Mouse (Mus musculus) gastrocnemius, postnatal 10 days (tissue): ENCODE data around the gene Wdr27. TPM values are rescaled to one million over a fixed set of nuclear protein-coding genes. Genes with fewer than 3 reads are reported as not detected.
A peak's percentile ranks its signal among the peaks of the same experiment; 100 is the strongest.

Source experiments
- DNase-seq: peaks from one replicate; pipeline ENCODE4 v3.0.0; 2021; ENCODE audit warnings: mixed read lengths
- total RNA-seq, 2 experiments: library from RNA; stranded (reverse); gene quantifications; 2 replicates each; pipeline ENCODE4 v1.2.3; 2021

Wdr27 gene
- total RNA-seq, 2 experiments from 2014 or later, result 0.85 to 1.7 TPM

DNA sequence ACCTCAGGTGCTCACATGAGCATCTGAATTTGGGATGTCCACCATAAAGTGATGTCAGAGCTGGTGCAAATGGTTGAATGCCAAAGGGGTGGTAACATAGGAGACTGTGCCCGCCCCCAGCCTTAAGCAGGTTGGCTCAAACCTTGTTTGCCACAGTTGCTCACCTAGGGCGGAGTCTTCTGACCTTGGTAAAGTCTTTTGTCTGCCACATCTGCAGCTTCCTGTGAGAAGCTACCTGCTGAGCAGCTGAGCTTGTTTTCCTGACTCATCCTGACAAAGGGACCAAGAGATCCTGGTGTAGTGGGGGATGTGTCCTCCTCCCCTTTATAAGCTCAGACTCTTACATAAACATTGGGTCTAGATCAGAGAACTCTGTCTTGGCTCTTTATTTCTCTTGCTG lies 125.0 kb downstream of the Wdr27 start:
- DNase-seq, result no peak

DNA sequence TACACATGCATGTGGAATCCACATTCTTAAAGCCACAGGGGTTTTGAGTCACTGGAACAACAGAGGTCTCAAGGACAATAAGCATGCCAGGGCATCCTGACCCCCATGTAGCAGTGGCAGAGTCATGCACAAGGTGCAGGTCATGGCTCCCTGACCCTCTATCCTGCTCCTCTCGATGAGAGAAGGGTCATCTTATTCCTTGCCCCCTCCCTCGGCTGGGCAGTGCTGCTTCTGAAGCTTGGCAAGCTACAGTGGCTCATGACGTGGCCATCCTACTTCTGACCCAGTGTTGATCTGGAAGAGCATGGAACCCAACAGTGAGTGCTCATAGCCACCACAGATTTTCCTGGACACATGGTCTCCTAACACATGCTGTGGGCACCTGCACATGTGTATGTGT lies 126.9 kb downstream of the Wdr27 start:
- no peak for DNase-seq

GRCm38 (mm10) chr17:14815304-14815703 lies 127.7 kb downstream of the Wdr27 start:
- no peak for DNase-seq

DNA sequence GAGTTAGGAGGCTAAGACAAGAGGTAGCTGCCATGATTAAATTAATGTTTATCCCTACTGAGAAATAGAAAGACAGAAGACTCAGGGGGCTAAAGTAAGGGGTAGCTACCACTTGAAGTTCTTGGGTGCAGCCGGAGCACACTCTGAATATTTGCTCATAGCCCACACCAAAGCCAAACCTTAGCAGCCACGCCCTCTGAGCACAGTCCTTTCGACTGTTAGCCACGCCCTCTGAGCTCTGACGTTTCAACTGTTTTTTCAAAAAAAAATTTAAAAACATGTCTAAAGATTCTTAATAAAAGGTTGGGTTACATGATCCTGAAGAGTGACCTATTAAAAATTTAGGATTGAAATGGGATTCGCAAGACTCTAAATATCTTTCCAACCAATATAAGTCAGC lies 130.3 kb downstream of the Wdr27 start:
- DNase-seq, result peak; percentile 19

GRCm38 (mm10) chr17:14812033-14812432 lies 130.9 kb downstream of the Wdr27 start:
- peak; percentile 31 for DNase-seq

DNA sequence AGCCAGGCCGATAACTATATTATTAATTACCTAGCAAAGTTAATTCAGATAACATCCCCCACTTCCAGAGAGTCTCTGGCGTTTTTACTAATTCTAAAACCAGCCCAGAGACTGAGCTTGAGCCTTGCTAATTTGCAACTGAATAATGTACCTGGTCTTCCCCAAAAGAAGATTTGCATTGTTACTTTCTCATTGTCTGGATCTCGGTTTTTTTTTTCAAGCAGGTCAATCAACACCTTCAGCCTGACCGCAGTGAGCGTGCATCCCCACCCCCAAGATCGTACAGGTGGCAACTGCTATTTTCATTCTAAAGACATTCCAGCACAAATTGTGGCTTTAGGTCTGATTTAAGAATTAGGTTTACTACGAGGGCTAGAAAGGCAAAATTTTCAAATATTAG lies 136.2 kb downstream of the Wdr27 start:
- DNase-seq, result no peak

DNA sequence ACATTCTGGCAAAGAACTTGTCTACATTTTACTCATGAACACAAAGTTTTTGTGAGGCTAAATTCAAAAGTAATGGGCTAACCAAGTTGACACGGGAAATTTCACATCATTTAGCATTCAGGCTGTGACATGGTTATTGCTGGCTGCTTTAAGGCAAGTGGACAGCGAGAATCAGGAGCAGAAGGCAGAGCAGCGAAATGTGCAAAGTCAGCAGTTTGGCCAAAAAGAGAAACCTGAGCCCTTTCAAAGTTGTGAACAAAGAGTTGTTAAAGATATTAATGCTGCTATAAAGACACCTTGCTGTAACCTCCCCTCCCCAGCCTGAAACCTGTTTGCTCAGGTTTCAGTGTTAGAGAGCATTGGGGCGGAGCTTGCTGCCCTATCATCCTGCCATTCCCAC lies 143.7 kb downstream of the Wdr27 start:
- no peak for DNase-seq

DNA sequence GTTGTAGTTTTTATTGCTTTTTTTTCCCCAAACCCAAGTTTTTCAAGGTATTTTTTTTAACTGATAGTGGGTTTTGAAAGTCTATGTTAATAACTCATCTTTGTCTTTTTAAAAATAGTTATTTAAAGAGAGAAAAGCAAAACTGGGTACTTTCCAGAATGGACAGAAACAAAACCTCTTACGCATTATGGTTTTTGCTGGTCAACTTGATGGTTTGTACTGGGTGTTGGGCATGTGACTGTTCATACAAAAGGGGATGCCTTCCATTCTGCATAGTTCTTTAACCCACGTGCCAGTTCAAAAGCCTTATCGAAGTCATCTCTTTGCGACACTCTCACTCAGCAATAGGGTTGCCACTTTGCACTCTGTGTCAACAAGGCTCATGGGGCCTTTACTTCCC lies 147.9 kb downstream of the Wdr27 start:
- no peak for DNase-seq

GRCm38 (mm10) chr17:14779356-14779755 lies 163.6 kb downstream of the Wdr27 start:
- DNase-seq, result peak; percentile 8

GRCm38 (mm10) chr17:14771339-14771738 lies 171.6 kb downstream of the Wdr27 start:
- DNase-seq, result peak; percentile 37

GRCm38 (mm10) chr17:14770377-14770776 lies 172.6 kb downstream of the Wdr27 start:
- no peak for DNase-seq

Other genes starting within 250 kb of the Wdr27 start
- 10 to 100 TPM; 66.4 to 84.2 TPM for gene Thbs2, start 248.9 kb downstream of the Wdr27 start, total RNA-seq
- 10 to 100 TPM; 18.4 to 19.9 TPM for gene 1600012H06Rik, start within 50 bp of the Wdr27 start, total RNA-seq
- 10 to 100 TPM; 62.7 to 71.4 TPM for gene Phf10, start 18.1 kb upstream of the Wdr27 start, total RNA-seq
- gene 9030025P20Rik, start 35.3 kb upstream of the Wdr27 start, total RNA-seq, result 1 to 10 TPM; 2.1 to 4.9 TPM
- gene Gm3417, start 35.6 kb upstream of the Wdr27 start, total RNA-seq, result 1 to 10 TPM in 1 of 2 experiments, not detected in 1; 1.0 TPM
- gene Gm3435, start 67.0 kb upstream of the Wdr27 start, total RNA-seq, result 1 to 10 TPM; 1.1 to 2.2 TPM
- gene Ermard, start 98.0 kb upstream of the Wdr27 start, total RNA-seq, result 10 to 100 TPM; 24.7 to 41.4 TPM
- 1 to 10 TPM in 1 of 2 experiments, not detected in 1; 1.5 TPM for gene Tcte3, start 98.3 kb upstream of the Wdr27 start, total RNA-seq
- gene Gm3448, start 98.4 kb upstream of the Wdr27 start, total RNA-seq, result 1 to 10 TPM; 1.0 to 1.5 TPM